Mouse (Mus musculus) spleen, adult 2 months (tissue): Measurements from ENCODE around the gene Ace3. TPM values are rescaled to one million over a fixed set of nuclear protein-coding genes. Genes with fewer than 3 reads are reported as not detected.

Experiments
- DNase-seq, 2 experiments: peaks; one replicate each; pipeline versions ENCODE4 v3.0.0 to v3.0.0-alpha.2; 2012 to 2021; ENCODE audit warnings: low spot score in 2 of 2, low read depth in 1 of 2
- H3K27ac ChIP-seq: fragments of 200-500 bp; 2 replicates; pipeline ENCODE4 v1.5.1; 2012; ENCODE audit warnings: low read length, inconsistent platforms; ENCODE audit not compliant: insufficient read depth
- H3K27me3 ChIP-seq: fragments of 200-500 bp; 2 replicates; pipeline ENCODE4 v1.6.1; 2012; ENCODE audit warnings: mild to moderate bottlenecking, moderate library complexity, low read length, inconsistent platforms; ENCODE audit not compliant: control insufficient read depth, insufficient read depth
- H3K36me3 ChIP-seq: fragments of 200-500 bp; 2 replicates; pipeline ENCODE4 v1.6.1; 2012; ENCODE audit warnings: mild to moderate bottlenecking, low read length, inconsistent platforms; ENCODE audit not compliant: control insufficient read depth, insufficient read depth
- H3K4me1 ChIP-seq: fragments of 200-500 bp; 2 replicates; pipeline ENCODE4 v1.6.1; 2011; ENCODE audit warnings: inconsistent platforms; ENCODE audit not compliant: control insufficient read depth, insufficient read depth, insufficient read length
- H3K4me3 ChIP-seq: fragments of 200-500 bp; 2 replicates; pipeline ENCODE4 v1.5.1; 2011; ENCODE audit warnings: mild to moderate bottlenecking, inconsistent platforms; ENCODE audit not compliant: insufficient read depth, insufficient read length; ENCODE audit errors: extremely low read depth
- CTCF ChIP-seq: fragments of 200-500 bp; IDR thresholded peaks from 2 replicates; pipeline ENCODE4 v1.5.1; 2011; ENCODE audit warnings: mild to moderate bottlenecking, inconsistent platforms; ENCODE audit not compliant: insufficient read depth, insufficient read length, insufficient replicate concordance; ENCODE audit errors: extremely low read depth
- POLR2A ChIP-seq: fragments of 200-500 bp; IDR thresholded peaks from 2 replicates; pipeline ENCODE4 v1.6.1; 2011; ENCODE audit warnings: low read depth, low read length, inconsistent platforms
- WGBS: fragments of 180-500 bp; shearing (Covaris S2); methylation state at CpG from one replicate; pipeline ENCODE4 v1.1.7; 2018; 5-methylcytosine and 5-hydroxymethylcytosine counted together
- polyA plus RNA-seq: library from polyadenylated mRNA; depleted of rRNA; stranded (reverse); fragments of >200 nt; gene quantifications from 2 replicates; pipeline ENCODE4 v1.2.3, GENCODE M21; 2012; rRNA removed

The Ace3 gene
- not detected in 2 replicates for polyA plus RNA-seq

GRCm38 (mm10) chr11:105994375-105994774 is at the start of gene Ace3:
Gene Ace3, plus strand, starts transcription at chr11:105994675.
- Histone ChIP-seq H3K27me3 (no peaks in the 10 kb centered on the region), H3K36me3 (no peaks in the 10 kb centered on the region), H3K4me3 (no peak within 1 kb of the TSS), H3K27ac (no peak within 1 kb of the TSS), H3K4me1 (no peaks in the 10 kb centered on the region)
- DNase-seq = no peak
- 90% methylated on average over 3 of the region's 3 CpGs for WGBS
- TF ChIP-seq POLR2A (no peak), CTCF (no peak)

DNA sequence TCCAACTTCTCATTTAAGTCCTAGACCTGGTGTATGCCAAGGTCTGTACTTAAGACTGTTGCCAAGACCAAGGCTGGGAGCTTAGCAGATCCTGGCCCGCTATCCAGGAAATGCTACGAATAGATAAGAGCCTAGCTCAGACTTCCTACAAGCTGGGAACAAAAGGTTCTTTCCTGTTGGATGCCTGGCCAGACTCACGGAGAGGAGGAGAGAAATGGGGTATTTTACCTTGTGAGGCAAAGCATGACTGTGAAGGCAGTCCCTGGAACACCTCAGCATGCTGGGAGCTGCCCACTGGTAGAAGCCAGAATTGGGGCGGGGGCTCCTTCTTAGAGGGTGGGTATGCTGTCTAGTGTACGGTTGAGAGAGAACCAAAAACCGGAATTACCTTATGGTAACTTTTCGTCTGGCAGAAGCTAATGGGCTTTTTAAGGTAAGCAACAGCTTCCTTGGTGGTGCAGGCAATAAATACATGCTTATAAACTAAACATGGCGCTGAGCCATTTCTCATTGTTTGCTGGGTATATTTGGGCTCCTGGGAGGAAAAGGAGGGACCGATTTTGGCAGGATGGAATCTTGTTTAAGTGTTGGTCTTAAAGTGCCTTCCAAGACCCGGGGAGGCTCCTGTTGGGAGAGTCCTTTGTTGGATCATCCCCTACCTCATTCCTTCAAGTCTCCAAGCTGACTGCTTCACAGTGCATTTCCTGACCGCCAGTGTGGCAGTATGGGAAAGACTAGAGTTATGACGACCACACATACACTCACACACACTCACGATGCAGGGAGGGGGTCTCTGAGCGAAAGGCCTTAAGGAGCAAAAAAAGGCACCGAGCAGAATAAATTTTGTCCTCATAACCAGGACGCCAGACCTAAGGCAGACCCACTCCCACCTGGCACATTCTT is 49.5 kb upstream of the Ace3 start:
- Histone ChIP-seq H3K27me3 (peaks cover 7% of the 10 kb centered on the region; the same call in 1 of the 2 replicates), H3K36me3 (no peaks in the 10 kb centered on the region), H3K4me1 (no peaks in the 10 kb centered on the region; the same call in none of the 2 replicates), H3K27ac (no peak overlapping the region), H3K4me3 (no peak overlapping the region)
- DNase-seq = no peak
- TF ChIP-seq POLR2A (no peak), CTCF (no peak)
- WGBS = 85% methylated on average over 16 of the region's 16 CpGs

DNA sequence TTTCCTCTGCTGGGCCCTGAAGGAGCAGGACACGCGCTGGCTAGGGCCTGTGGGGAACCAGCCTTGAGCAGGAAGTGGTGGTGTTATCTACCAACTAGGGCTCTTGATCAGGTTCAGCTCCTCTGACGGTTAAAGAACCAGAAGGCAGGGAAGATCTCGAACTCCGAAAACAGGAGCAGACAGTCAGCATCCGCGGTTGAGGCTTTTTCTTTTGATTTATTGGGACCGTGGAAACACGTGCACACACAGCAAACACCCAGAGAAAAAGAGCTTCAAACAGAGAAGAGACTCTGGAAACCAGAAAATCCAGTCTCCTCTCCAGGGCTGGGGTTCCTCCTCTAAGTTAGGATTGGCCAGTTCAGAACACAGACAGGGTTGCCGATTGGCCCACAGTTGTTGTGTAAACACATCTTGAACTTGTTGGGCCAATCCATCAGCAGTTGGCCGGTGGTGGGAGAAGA is 47.8 kb upstream of the Ace3 start:
- WGBS = 30% methylated on average over 11 of the region's 11 CpGs
- H3K36me3 ChIP-seq = no peaks in the 10 kb centered on the region
- DNase-seq = no peak
- peaks cover 7% of the 10 kb centered on the region; the same call in 1 of the 2 replicates for H3K27me3 ChIP-seq
- TF ChIP-seq POLR2A = no peak
- TF ChIP-seq CTCF = no peak
- no peak overlapping the region for H3K27ac ChIP-seq
- H3K4me3 ChIP-seq = no peak overlapping the region
- H3K4me1 ChIP-seq = no peaks in the 10 kb centered on the region; the same call in none of the 2 replicates

- Histone ChIP-seq H3K27me3 (peaks cover 7% of the 10 kb centered on the region; the same call in 1 of the 2 replicates), H3K4me1 (no peaks in the 10 kb centered on the region; the same call in none of the 2 replicates), H3K4me3 (no peak overlapping the region), H3K27ac (no peak overlapping the region), H3K36me3 (no peaks in the 10 kb centered on the region)
- TF ChIP-seq POLR2A (no peak), CTCF (no peak)
- 25% methylated on average over 2 of the region's 2 CpGs for WGBS
- no peak for DNase-seq
These were observed 46.2 kb upstream of the Ace3 start for GRCm38 (mm10) chr11:105948255-105948654.

GRCm38 (mm10) chr11:105950519-105950918 is 44.0 kb upstream of the Ace3 start:
- H3K27me3 ChIP-seq = no peaks in the 10 kb centered on the region
- 87% methylated on average over 4 of the region's 4 CpGs for WGBS
- no peak for DNase-seq
- H3K27ac ChIP-seq = no peak overlapping the region
- H3K36me3 ChIP-seq = no peaks in the 10 kb centered on the region
- no peak for TF ChIP-seq CTCF
- no peak for TF ChIP-seq POLR2A
- no peak overlapping the region for H3K4me3 ChIP-seq
- no peaks in the 10 kb centered on the region for H3K4me1 ChIP-seq

- no peak overlapping the region for H3K27ac ChIP-seq
- H3K4me3 ChIP-seq = no peak overlapping the region
- WGBS = 88% methylated on average over 3 of the region's 3 CpGs
These were observed 42.9 kb upstream of the Ace3 start for GRCm38 (mm10) chr11:105951601-105952044.

More at GRCm38 (mm10) chr11:105951601-105952044, 42.9 kb upstream of the Ace3 start:
- Histone ChIP-seq H3K4me1 (no peaks in the 10 kb centered on the region), H3K36me3 (no peaks in the 10 kb centered on the region), H3K27me3 (no peaks in the 10 kb centered on the region)
- TF ChIP-seq CTCF (no peak), POLR2A (no peak)
- DNase-seq = no peak
